Mouse (Mus musculus) cortical plate, adult 2 months (tissue): Measurements from ENCODE around the gene 1700049E17Rik1. TPM values are rescaled to one million over a fixed set of nuclear protein-coding genes. Genes with fewer than 3 reads are reported as not detected.
"Not testable (repeated sequence)": the region's sequence is repeated elsewhere in the genome, so short reads cannot be mapped to it uniquely, and the experiment has no call there.

Experiments used
- H3K27ac ChIP-seq: fragments of 200-500 bp; 2 replicates; pipeline ENCODE4 v1.5.1; 2012; ENCODE audit warnings: low read length, control low read depth, inconsistent platforms; ENCODE audit not compliant: insufficient read depth
- H3K4me1 ChIP-seq: fragments of 200-500 bp; 2 replicates; pipeline ENCODE4 v1.6.1; 2011; ENCODE audit warnings: low read length; ENCODE audit not compliant: control insufficient read depth, insufficient read depth
- H3K4me3 ChIP-seq: fragments of 200-500 bp; 2 replicates; pipeline ENCODE4 v1.5.1; 2011; ENCODE audit warnings: mild to moderate bottlenecking, low read length, control low read depth; ENCODE audit not compliant: insufficient read depth
- polyA plus RNA-seq: library from polyadenylated mRNA; depleted of rRNA; stranded (reverse); fragments of >200 nt; gene quantifications from 2 replicates; pipeline ENCODE4 v1.2.3, GENCODE M21; 2012; rRNA removed

The 1700049E17Rik1 gene
- polyA plus RNA-seq = not detected in 2 replicates

DNA sequence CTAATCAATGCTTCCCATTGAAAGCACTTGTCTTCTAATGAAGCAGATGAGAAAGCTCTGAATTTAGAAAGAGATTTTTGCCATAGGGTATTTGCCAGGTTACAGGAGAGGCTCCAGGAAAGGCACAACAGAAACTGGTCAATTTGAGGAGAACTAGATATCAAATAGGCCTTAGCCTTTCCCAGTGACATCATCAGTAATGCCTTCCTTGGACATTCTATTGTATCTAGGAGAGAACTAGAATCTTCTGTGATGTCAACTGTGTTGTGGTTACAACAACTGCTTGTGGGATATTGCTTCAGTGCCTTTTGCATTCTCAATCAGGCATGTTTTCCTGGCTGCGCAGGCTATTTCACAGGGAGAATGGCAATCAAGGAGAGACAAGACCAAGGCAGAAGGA is at the start of gene 1700049E17Rik1:
Gene 1700049E17Rik1 (plus strand): TSS at position 301 of the 400 bp plus-strand sequence.
- H3K4me3 ChIP-seq, H3K27ac ChIP-seq, H3K4me1 ChIP-seq: not testable (repeated sequence)

DNA sequence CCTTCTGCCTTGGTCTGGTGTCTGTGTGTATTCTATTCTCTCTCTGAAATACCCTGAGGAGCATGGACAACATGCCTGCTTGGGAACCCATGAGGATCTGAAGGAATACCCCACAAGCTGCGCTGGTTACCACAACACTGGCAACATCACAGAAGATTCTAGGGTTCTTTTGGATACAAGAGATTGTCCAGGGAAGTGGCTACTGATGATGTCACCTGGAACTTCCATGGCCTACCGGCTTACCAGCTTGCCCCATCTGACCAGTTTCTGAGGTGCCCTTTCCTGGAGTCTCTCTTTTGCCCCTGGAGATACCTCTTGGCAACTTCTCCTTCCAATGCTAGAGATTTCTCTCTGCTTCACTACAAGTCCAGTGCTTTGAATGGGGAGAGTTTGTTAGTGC is 17.6 kb upstream of the 1700049E17Rik1 start, which contains the start of gene Gm7980:
Gene Gm7980 (minus strand): TSS at position 101 of the 400 bp plus-strand sequence.
- H3K4me1 ChIP-seq, H3K27ac ChIP-seq, H3K4me3 ChIP-seq: not testable (repeated sequence)

DNA sequence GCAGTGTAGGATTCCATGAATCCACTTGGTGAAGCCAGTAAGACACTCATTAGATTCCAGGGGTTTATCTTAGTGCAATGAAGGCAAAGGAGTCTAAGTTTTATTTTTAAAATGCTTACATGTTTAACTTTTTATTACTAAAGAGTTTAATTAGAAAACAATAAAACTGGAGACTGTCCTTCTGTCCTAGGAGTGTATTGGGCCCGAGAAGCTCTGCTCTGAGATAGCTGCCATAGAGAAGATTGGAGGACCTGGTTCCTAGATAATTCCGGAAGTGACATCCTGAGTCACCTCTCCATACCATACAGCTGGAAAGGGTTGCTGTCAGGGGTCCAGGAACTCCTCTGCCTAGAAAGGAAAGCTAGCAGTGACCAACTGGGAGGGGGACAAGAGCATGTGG is 18.9 kb downstream of the 1700049E17Rik1 start, which contains the start of gene 1700024B05Rik:
Gene 1700024B05Rik (plus strand): TSS at position 301 of the 400 bp plus-strand sequence.
- H3K27ac ChIP-seq, H3K4me3 ChIP-seq, H3K4me1 ChIP-seq: not testable (repeated sequence)

DNA sequence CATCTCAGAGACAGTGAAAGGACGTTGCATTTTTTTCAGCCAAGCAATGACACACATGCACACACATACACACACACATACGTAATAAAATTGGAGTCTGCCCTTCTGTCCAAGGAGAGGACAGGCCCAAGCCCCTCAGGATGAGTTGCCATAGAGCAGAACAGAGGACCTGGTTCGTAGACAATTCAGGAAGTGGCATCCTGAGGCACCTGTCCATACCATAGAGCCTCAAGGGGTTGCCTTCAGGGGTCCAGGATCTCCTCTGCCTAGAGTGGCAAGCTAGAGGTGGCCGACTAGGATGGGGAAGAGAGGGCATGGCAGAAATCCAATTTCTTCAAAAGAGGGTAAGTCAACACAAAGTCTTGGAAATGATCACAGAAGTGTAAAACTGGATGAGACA is 39.3 kb downstream of the 1700049E17Rik1 start:
- not testable (repeated sequence) for H3K4me3 ChIP-seq, H3K4me1 ChIP-seq, H3K27ac ChIP-seq

DNA sequence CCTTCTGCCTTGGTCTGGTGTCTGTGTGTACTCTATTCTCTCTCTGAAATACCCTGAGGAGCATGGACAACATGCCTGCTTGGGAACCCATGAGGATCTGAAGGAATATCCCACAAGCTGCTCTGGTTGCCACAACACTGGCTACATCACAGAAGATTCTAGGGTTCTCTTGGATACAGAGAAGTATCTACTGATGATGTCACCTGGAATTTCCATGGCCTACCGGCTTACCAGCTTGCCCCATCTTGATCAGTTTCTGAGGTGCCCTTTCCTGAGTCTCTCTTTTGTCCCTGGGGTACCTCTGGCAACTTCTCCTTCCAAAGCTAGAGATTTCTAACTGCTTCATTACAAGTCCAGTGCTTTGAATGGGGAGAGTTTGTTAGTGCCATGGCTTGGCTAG is 43.1 kb downstream of the 1700049E17Rik1 start, which contains the start of gene Gm6401:
Gene Gm6401 (minus strand): TSS at position 101 of the 400 bp plus-strand sequence.
- H3K4me3 ChIP-seq, H3K4me1 ChIP-seq, H3K27ac ChIP-seq: not testable (repeated sequence)

DNA sequence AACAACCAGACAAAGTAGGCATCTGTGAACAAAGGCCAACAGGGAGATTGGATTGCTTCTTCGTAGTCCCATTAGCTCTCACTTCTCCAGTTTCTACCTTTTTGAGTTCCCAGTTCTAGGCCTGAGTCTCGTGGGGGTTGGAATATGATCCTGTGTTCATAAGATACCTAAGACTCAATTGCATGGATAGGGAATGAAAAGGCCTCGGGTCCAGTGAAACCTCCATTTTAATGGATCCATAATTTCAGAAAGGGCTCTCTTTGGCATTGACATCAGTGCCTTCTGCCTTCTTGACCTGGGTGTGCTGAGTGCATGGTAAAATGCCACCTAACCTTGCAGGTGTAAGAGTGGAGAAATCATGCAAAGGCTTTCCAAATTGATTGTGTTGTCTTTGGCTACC is 43.8 kb downstream of the 1700049E17Rik1 start:
- H3K27ac ChIP-seq, H3K4me1 ChIP-seq, H3K4me3 ChIP-seq: not testable (repeated sequence)

Other genes starting within 250 kb of the 1700049E17Rik1 start
- not detected in 2 replicates for gene Gm8068, start 223.1 kb upstream of the 1700049E17Rik1 start, polyA plus RNA-seq
- not detected in 2 replicates for gene Gm7929, start 174.3 kb upstream of the 1700049E17Rik1 start, polyA plus RNA-seq
- gene Gm47189, start 152.5 kb upstream of the 1700049E17Rik1 start, polyA plus RNA-seq = not detected in 2 replicates
- gene Gm7980, start 17.7 kb upstream of the 1700049E17Rik1 start, polyA plus RNA-seq = not detected in 2 replicates
- not detected in 2 replicates for gene 1700024B05Rik, start 19.0 kb downstream of the 1700049E17Rik1 start, polyA plus RNA-seq
- gene Gm6401, start 43.0 kb downstream of the 1700049E17Rik1 start, polyA plus RNA-seq = not detected in 2 replicates
- not detected in 2 replicates for gene Gm3543, start 58.4 kb downstream of the 1700049E17Rik1 start, polyA plus RNA-seq
- gene Gm7951, start 192.4 kb downstream of the 1700049E17Rik1 start, polyA plus RNA-seq = not detected in 2 replicates
- gene Gm17027, start 237.7 kb downstream of the 1700049E17Rik1 start, polyA plus RNA-seq = not detected in 2 replicates